Mouse (Mus musculus): ENCODE measurements around the gene Slc34a3. TPM values are rescaled to one million over a fixed set of nuclear protein-coding genes. Genes with fewer than 3 reads are reported as not detected.

The Slc34a3 gene
- polyA plus RNA-seq, 1 experiment: 0.05 TPM

- H3K4me3 ChIP-seq (ENCODE audit: control insufficient read depth, insufficient read depth, low read length): no peak overlapping the region
- H3K27me3 ChIP-seq (ENCODE audit: control insufficient read depth, insufficient read depth, low read length): no peaks in the 10 kb centered on the region; the same call in 1 of the 2 replicates
- TF ChIP-seq CTCF (IDR thresholded peaks at IDR 0.05; ENCODE audit: borderline replicate concordance, control insufficient read depth, extremely low read depth, insufficient read depth, low read length, poor library complexity) (no peak), POLR2A (IDR thresholded peaks at IDR 0.05; ENCODE audit: control insufficient read depth, extremely low read depth, insufficient read depth, low read length, poor library complexity) (no peak)
- peaks cover 5% of the 10 kb centered on the region for H3K4me1 ChIP-seq (replicated peaks; ENCODE audit: control insufficient read depth, insufficient read depth, low read length)
- 88% methylated on average over 6 of the region's 6 CpGs for WGBS
- no peak overlapping the region for H3K27ac ChIP-seq (ENCODE audit: control insufficient read depth, insufficient read depth, low read length)
- no peak for DNase-seq
- H3K36me3 ChIP-seq (ENCODE audit: control insufficient read depth, insufficient read depth, low read length): no peaks in the 10 kb centered on the region
Measured at GRCm38 (mm10) chr2:25228995-25229530, 5.1 kb downstream of the Slc34a3 start.

GRCm38 (mm10) chr2:25228431-25228889 is 5.7 kb downstream of the Slc34a3 start:
- no peaks in the 10 kb centered on the region for H3K36me3 ChIP-seq (ENCODE audit: control insufficient read depth, insufficient read depth, low read length)
- peaks cover 9% of the 10 kb centered on the region for H3K4me1 ChIP-seq (replicated peaks; ENCODE audit: control insufficient read depth, insufficient read depth, low read length)
- no peaks in the 10 kb centered on the region; the same call in 1 of the 2 replicates for H3K27me3 ChIP-seq (ENCODE audit: control insufficient read depth, insufficient read depth, low read length)
- peak overlapping the region; percentile 37 for H3K4me3 ChIP-seq (ENCODE audit: control insufficient read depth, insufficient read depth, low read length)
- TF ChIP-seq POLR2A (IDR thresholded peaks at IDR 0.05; ENCODE audit: control insufficient read depth, extremely low read depth, insufficient read depth, low read length, poor library complexity) (no peak), CTCF (IDR thresholded peaks at IDR 0.05; ENCODE audit: borderline replicate concordance, control insufficient read depth, extremely low read depth, insufficient read depth, low read length, poor library complexity) (peak; percentile 84; the same call in 1 of the 2 replicates)
- DNase-seq: peak; percentile 86
- 2% methylated on average over 7 of the region's 7 CpGs for WGBS
- peak overlapping the region; percentile 61 for H3K27ac ChIP-seq (ENCODE audit: control insufficient read depth, insufficient read depth, low read length)

DNA sequence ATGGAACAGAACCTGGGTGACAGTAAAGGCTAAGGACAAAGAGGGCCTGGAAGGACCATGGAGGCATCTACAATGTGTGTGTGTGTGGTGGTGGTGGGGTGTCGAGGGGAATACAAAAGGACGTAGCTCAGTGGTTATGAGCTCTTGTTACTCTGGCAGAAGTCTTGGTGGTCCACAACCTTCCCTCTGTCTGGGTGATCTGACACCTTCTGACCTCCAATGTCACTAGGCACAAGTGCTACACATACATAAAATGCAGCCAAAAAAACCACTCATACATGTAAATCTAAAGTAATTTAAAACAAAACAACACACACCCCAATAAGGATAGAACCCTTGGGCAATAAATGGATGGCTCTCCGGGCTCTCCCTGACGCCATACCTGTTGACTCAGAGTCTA is 6.8 kb downstream of the Slc34a3 start:
- Histone ChIP-seq H3K4me1 (replicated peaks; ENCODE audit: control insufficient read depth, insufficient read depth, low read length) (peaks cover 14% of the 10 kb centered on the region), H3K4me3 (ENCODE audit: control insufficient read depth, insufficient read depth, low read length) (no peak overlapping the region), H3K36me3 (ENCODE audit: control insufficient read depth, insufficient read depth, low read length) (no peaks in the 10 kb centered on the region), H3K27me3 (ENCODE audit: control insufficient read depth, insufficient read depth, low read length) (no peaks in the 10 kb centered on the region), H3K27ac (ENCODE audit: control insufficient read depth, insufficient read depth, low read length) (no peak overlapping the region)
- DNase-seq: no peak
- 97% methylated on average over 4 of the region's 4 CpGs for WGBS
- no peak for TF ChIP-seq CTCF (IDR thresholded peaks at IDR 0.05; ENCODE audit: borderline replicate concordance, control insufficient read depth, extremely low read depth, insufficient read depth, low read length, poor library complexity)
- no peak for TF ChIP-seq POLR2A (IDR thresholded peaks at IDR 0.05; ENCODE audit: control insufficient read depth, extremely low read depth, insufficient read depth, low read length, poor library complexity)

DNA sequence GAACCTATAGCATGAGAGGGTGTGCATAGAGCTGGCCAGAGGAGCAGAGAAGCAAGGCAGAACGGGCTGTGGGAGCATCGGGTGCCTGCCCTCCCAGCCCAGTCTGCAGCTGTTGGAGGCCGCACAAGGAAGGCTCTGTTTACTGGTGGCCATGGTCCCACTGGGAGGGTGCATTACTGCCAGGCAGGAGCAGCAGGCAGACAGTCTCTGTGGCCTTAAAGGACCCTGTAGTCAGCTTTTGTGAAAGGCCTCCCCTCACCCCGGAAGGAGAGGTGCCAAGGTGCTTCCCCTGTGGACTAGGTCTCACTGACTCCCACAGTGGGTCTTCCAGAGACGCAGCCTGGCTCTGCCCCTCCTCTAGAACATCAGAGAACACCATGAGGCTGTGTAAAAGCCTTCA is 7.3 kb downstream of the Slc34a3 start:
- WGBS: 90% methylated on average over 5 of the region's 5 CpGs
- Histone ChIP-seq H3K27ac (ENCODE audit: control insufficient read depth, insufficient read depth, low read length) (no peak overlapping the region), H3K4me1 (replicated peaks; ENCODE audit: control insufficient read depth, insufficient read depth, low read length) (peaks cover 14% of the 10 kb centered on the region), H3K36me3 (ENCODE audit: control insufficient read depth, insufficient read depth, low read length) (0 out of 2 replicates have a peak, but pooled peaks cover under 1% of the 10 kb centered on the region), H3K4me3 (ENCODE audit: control insufficient read depth, insufficient read depth, low read length) (no peak overlapping the region), H3K27me3 (ENCODE audit: control insufficient read depth, insufficient read depth, low read length) (no peaks in the 10 kb centered on the region)
- TF ChIP-seq CTCF (IDR thresholded peaks at IDR 0.05; ENCODE audit: borderline replicate concordance, control insufficient read depth, extremely low read depth, insufficient read depth, low read length, poor library complexity) (no peak), POLR2A (IDR thresholded peaks at IDR 0.05; ENCODE audit: control insufficient read depth, extremely low read depth, insufficient read depth, low read length, poor library complexity) (no peak)
- no peak for DNase-seq

GRCm38 (mm10) chr2:25225811-25226379 is 8.3 kb downstream of the Slc34a3 start:
- no peak overlapping the region; the same call in 1 of the 2 replicates for H3K27ac ChIP-seq (ENCODE audit: control insufficient read depth, insufficient read depth, low read length)
- H3K4me3 ChIP-seq (ENCODE audit: control insufficient read depth, insufficient read depth, low read length): no peak overlapping the region
- H3K27me3 ChIP-seq (ENCODE audit: control insufficient read depth, insufficient read depth, low read length): no peaks in the 10 kb centered on the region
- H3K4me1 ChIP-seq (replicated peaks; ENCODE audit: control insufficient read depth, insufficient read depth, low read length): peaks cover 14% of the 10 kb centered on the region
- 0 out of 2 replicates have a peak, but pooled peaks cover 3% of the 10 kb centered on the region for H3K36me3 ChIP-seq (ENCODE audit: control insufficient read depth, insufficient read depth, low read length)
- TF ChIP-seq CTCF (IDR thresholded peaks at IDR 0.05; ENCODE audit: borderline replicate concordance, control insufficient read depth, extremely low read depth, insufficient read depth, low read length, poor library complexity) (no peak), POLR2A (IDR thresholded peaks at IDR 0.05; ENCODE audit: control insufficient read depth, extremely low read depth, insufficient read depth, low read length, poor library complexity) (no peak)
- DNase-seq: no peak
- WGBS: 93% methylated on average over 8 of the region's 8 CpGs

DNA sequence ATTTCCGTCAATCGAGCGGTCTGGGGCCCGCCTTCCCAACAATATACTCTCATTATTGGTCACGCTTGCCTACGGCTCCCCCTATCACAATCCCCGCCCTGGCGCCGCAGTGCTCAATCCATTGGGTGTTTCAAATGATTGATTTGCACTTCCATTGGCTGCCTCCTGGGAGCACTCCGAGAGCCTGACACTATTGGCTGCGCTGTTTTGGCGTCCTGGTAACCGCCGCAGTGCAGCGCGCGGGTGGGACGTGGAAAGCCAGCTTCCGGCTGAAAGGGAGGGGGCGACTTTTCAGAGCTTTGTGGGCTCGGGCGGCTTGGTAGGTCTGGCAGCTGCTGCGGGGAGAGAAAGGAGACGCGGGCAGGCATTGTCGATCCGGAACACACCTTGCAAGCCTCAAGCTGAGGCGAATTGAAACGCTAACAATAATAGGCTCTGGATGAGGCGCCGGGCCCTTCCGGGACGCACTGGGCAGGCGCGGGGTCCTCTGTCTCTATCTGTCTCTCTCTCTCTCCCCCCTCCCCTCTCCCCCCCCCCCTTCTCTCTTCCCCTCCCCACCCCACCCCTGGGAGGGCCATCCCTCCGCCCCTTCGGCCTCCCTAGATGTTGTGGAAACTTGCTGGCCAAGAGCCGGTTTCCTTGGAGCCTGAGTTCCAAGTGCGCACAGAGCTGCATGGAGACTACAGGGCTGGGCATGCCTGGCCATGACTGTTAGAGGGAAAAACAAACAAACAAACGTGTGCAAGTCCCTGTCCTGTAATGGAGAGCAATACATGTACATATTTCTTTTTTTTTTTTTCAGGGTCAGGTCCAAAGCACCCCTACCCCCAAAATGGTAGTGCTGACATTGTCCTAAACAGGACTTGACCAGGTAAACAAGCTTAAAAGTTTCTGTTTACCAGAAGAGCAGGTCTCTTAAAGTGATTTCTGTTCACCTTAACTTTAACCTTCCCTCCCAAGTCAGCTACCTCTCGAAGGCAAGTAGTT is 9.1 kb downstream of the Slc34a3 start:
- Histone ChIP-seq H3K4me1 (replicated peaks; ENCODE audit: control insufficient read depth, insufficient read depth, low read length) (peaks cover 14% of the 10 kb centered on the region), H3K4me3 (ENCODE audit: control insufficient read depth, insufficient read depth, low read length) (peak overlapping the region; percentile 54), H3K27ac (ENCODE audit: control insufficient read depth, insufficient read depth, low read length) (peak overlapping the region; percentile 84), H3K36me3 (ENCODE audit: control insufficient read depth, insufficient read depth, low read length) (0 out of 2 replicates have a peak, but pooled peaks cover 3% of the 10 kb centered on the region), H3K27me3 (ENCODE audit: control insufficient read depth, insufficient read depth, low read length) (no peaks in the 10 kb centered on the region)
- 2% methylated on average over 41 of the region's 41 CpGs for WGBS
- DNase-seq: peak; percentile 97
- TF ChIP-seq POLR2A (IDR thresholded peaks at IDR 0.05; ENCODE audit: control insufficient read depth, extremely low read depth, insufficient read depth, low read length, poor library complexity) (0 out of 2 replicates have a peak, but pooled peaks have one; percentile 75), CTCF (IDR thresholded peaks at IDR 0.05; ENCODE audit: borderline replicate concordance, control insufficient read depth, extremely low read depth, insufficient read depth, low read length, poor library complexity) (no peak)
